Mouse (Mus musculus): ENCODE results near the gene Tnfrsf13b. TPM values are rescaled to one million over a fixed set of nuclear protein-coding genes. Genes with fewer than 3 reads are reported as not detected.
"Not testable (repeated sequence)": the region's sequence is repeated elsewhere in the genome, so short reads cannot be mapped to it uniquely, and the experiment has no call there.

Tnfrsf13b gene
- polyA plus RNA-seq, 1 experiment from 2014 or later, result 1.8 TPM

DNA sequence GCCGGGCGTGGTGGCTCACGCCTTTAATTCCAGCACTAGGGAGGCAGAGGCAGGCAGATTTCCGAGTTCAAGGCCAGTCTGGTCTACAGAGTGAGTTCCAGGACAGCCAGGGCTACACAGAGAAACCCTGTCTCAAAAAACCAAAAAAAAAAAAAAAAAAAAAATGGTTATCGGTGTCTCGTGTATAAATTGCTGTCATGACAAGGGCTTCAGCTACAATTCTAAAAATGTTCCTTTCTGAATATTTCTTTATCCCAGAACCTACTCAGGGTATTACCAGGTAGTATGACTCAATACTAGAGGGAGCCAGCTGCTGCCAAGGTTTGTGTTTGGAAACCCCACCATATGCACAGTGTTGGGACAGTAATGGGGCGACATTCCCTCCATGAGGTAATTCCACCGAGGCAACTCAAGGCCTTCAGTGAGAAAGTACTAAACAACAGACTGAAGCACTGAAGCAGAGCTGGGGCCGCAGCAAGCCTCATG is 4.2 kb upstream of the Tnfrsf13b start:
- Histone ChIP-seq H3K4me2 (replicated peaks; ENCODE audit: low read depth, low read length) (no peak overlapping the region), H3K27ac (ENCODE audit: low read length) (no peak overlapping the region), H3K27me3 (ENCODE audit: control insufficient read depth, insufficient read depth, low read length) (no peaks in the 10 kb centered on the region), H3K4me3 (ENCODE audit: low read depth, low read length) (no peak overlapping the region), H3K36me3 (ENCODE audit: control insufficient read depth, insufficient read depth, low read length) (no peaks in the 10 kb centered on the region), H3K9ac (replicated peaks; ENCODE audit: low read depth, low read length) (no peak overlapping the region), H3K9me3 (ENCODE audit: control insufficient read depth, low read depth, low read length) (no peaks in the 10 kb centered on the region), H3K4me1 (ENCODE audit: control insufficient read depth, insufficient read depth, low read length) (no peaks in the 10 kb centered on the region)
- WGBS, result 87% methylated on average over 9 of the region's 9 CpGs
- no peak for ATAC-seq (ENCODE audit: insufficient number of reproducible peaks, insufficient read depth, low FRiP score, low read depth)

- Histone ChIP-seq H3K9me3 (ENCODE audit: control insufficient read depth, low read depth, low read length) (no peaks in the 10 kb centered on the region), H3K9ac (replicated peaks; ENCODE audit: low read depth, low read length) (no peak overlapping the region), H3K4me3 (ENCODE audit: low read depth, low read length) (no peak overlapping the region), H3K4me2 (replicated peaks; ENCODE audit: low read depth, low read length) (no peak overlapping the region), H3K4me1 (ENCODE audit: control insufficient read depth, insufficient read depth, low read length) (no peaks in the 10 kb centered on the region), H3K27ac (ENCODE audit: low read length) (no peak overlapping the region), H3K36me3 (ENCODE audit: control insufficient read depth, insufficient read depth, low read length) (no peaks in the 10 kb centered on the region), H3K27me3 (ENCODE audit: control insufficient read depth, insufficient read depth, low read length) (no peaks in the 10 kb centered on the region)
- WGBS, result 83% methylated on average over 8 of the region's 8 CpGs
- ATAC-seq (ENCODE audit: insufficient number of reproducible peaks, insufficient read depth, low FRiP score, low read depth), result no peak
Observed at GRCm38 (mm10) chr11:61122769-61123288, 3.7 kb upstream of the Tnfrsf13b start.

- H3K9me3 ChIP-seq (ENCODE audit: control insufficient read depth, low read depth, low read length), result no peaks in the 10 kb centered on the region
- no peak overlapping the region for H3K4me3 ChIP-seq (ENCODE audit: low read depth, low read length)
- 66% methylated on average over 3 of the region's 3 CpGs for WGBS
Observed at GRCm38 (mm10) chr11:61123886-61124285, 2.7 kb upstream of the Tnfrsf13b start.

GRCm38 (mm10) chr11:61125970-61126369 is 585 bp upstream of the Tnfrsf13b start:
- Histone ChIP-seq H3K4me2 (replicated peaks; ENCODE audit: low read depth, low read length) (no peak overlapping the region), H3K27me3 (ENCODE audit: control insufficient read depth, insufficient read depth, low read length) (no peaks in the 10 kb centered on the region), H3K9me3 (ENCODE audit: control insufficient read depth, low read depth, low read length) (no peaks in the 10 kb centered on the region), H3K36me3 (ENCODE audit: control insufficient read depth, insufficient read depth, low read length) (no peaks in the 10 kb centered on the region), H3K27ac (ENCODE audit: low read length) (no peak overlapping the region), H3K9ac (replicated peaks; ENCODE audit: low read depth, low read length) (no peak overlapping the region), H3K4me1 (ENCODE audit: control insufficient read depth, insufficient read depth, low read length) (no peaks in the 10 kb centered on the region), H3K4me3 (ENCODE audit: low read depth, low read length) (no peak overlapping the region)
- no peak for ATAC-seq (ENCODE audit: insufficient number of reproducible peaks, insufficient read depth, low FRiP score, low read depth)
- WGBS, result 88% methylated on average over 5 of the region's 5 CpGs

More at GRCm38 (mm10) chr11:61123886-61124285, 2.7 kb upstream of the Tnfrsf13b start:
- ATAC-seq (ENCODE audit: insufficient number of reproducible peaks, insufficient read depth, low FRiP score, low read depth), result no peak
- no peak overlapping the region for H3K4me2 ChIP-seq (replicated peaks; ENCODE audit: low read depth, low read length)
- H3K9ac ChIP-seq (replicated peaks; ENCODE audit: low read depth, low read length), result no peak overlapping the region
- H3K36me3 ChIP-seq (ENCODE audit: control insufficient read depth, insufficient read depth, low read length), result no peaks in the 10 kb centered on the region
- H3K27me3 ChIP-seq (ENCODE audit: control insufficient read depth, insufficient read depth, low read length), result no peaks in the 10 kb centered on the region
- no peak overlapping the region for H3K27ac ChIP-seq (ENCODE audit: low read length)
- no peaks in the 10 kb centered on the region for H3K4me1 ChIP-seq (ENCODE audit: control insufficient read depth, insufficient read depth, low read length)

DNA sequence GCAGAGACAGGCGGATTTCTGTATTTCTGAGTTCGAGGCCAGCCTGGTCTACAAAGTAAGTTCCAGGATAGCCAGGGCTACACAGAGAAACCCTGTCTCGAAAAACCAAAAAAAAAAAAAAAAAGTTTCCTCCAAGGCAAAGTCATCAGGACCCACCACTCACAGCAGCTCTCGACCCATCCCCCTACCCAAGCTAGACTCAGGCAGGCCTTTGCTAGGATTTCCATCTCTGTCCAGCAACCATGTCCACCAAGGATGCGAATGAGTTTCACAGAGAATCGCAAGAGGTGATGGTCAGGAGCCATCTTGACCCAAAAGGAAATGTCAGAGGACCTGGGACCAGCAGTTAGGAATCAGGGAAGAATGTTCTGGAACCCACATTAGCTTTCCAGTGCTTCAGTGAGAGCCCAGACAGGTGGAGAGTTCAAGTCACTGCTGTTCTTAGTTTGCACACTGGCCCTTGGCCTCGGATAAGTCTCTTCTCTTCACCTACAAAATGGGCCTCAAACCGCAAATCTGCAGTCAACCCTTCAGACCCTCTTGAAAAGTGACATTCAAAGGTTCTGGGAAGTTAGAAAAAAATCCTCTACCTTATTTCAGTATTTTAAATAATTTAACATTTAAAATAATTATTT is 983 bp downstream of the Tnfrsf13b start:
- H3K36me3 ChIP-seq (ENCODE audit: control insufficient read depth, insufficient read depth, low read length), result no peaks in the 10 kb centered on the region
- H3K9ac ChIP-seq (replicated peaks; ENCODE audit: low read depth, low read length), result no peak overlapping the region
- H3K27me3 ChIP-seq (ENCODE audit: control insufficient read depth, insufficient read depth, low read length), result no peaks in the 10 kb centered on the region
- WGBS, result 85% methylated on average over 8 of the region's 8 CpGs
- H3K4me2 ChIP-seq (replicated peaks; ENCODE audit: low read depth, low read length), result no peak overlapping the region
- H3K9me3 ChIP-seq (ENCODE audit: control insufficient read depth, low read depth, low read length), result no peaks in the 10 kb centered on the region
- no peak overlapping the region for H3K27ac ChIP-seq (ENCODE audit: low read length)
- no peak for ATAC-seq (ENCODE audit: insufficient number of reproducible peaks, insufficient read depth, low FRiP score, low read depth)
- H3K4me3 ChIP-seq (ENCODE audit: low read depth, low read length), result no peak overlapping the region
- no peaks in the 10 kb centered on the region for H3K4me1 ChIP-seq (ENCODE audit: control insufficient read depth, insufficient read depth, low read length)

- Histone ChIP-seq H3K4me2 (replicated peaks; ENCODE audit: low read depth, low read length) (no peak overlapping the region), H3K27me3 (ENCODE audit: control insufficient read depth, insufficient read depth, low read length) (no peaks in the 10 kb centered on the region), H3K4me3 (ENCODE audit: low read depth, low read length) (no peak overlapping the region), H3K4me1 (ENCODE audit: control insufficient read depth, insufficient read depth, low read length) (no peaks in the 10 kb centered on the region), H3K36me3 (ENCODE audit: control insufficient read depth, insufficient read depth, low read length) (no peaks in the 10 kb centered on the region), H3K9ac (replicated peaks; ENCODE audit: low read depth, low read length) (no peak overlapping the region), H3K9me3 (ENCODE audit: control insufficient read depth, low read depth, low read length) (no peaks in the 10 kb centered on the region), H3K27ac (ENCODE audit: low read length) (no peak overlapping the region)
- ATAC-seq (ENCODE audit: insufficient number of reproducible peaks, insufficient read depth, low FRiP score, low read depth), result no peak
- 49% methylated on average over 10 of the region's 10 CpGs for WGBS
Observed at GRCm38 (mm10) chr11:61129305-61129704, 2.8 kb downstream of the Tnfrsf13b start.

GRCm38 (mm10) chr11:61130646-61131045 is 4.1 kb downstream of the Tnfrsf13b start:
- not testable (repeated sequence) for H3K4me1 ChIP-seq (ENCODE audit: control insufficient read depth, insufficient read depth, low read length); H3K9ac ChIP-seq (replicated peaks; ENCODE audit: low read depth, low read length); H3K27me3 ChIP-seq (ENCODE audit: control insufficient read depth, insufficient read depth, low read length); H3K36me3 ChIP-seq (ENCODE audit: control insufficient read depth, insufficient read depth, low read length); H3K4me2 ChIP-seq (replicated peaks; ENCODE audit: low read depth, low read length); ATAC-seq (ENCODE audit: insufficient number of reproducible peaks, insufficient read depth, low FRiP score, low read depth); H3K27ac ChIP-seq (ENCODE audit: low read length); H3K4me3 ChIP-seq (ENCODE audit: low read depth, low read length); H3K9me3 ChIP-seq (ENCODE audit: control insufficient read depth, low read depth, low read length)
- WGBS, result 88% methylated on average over 4 of the region's 4 CpGs

DNA sequence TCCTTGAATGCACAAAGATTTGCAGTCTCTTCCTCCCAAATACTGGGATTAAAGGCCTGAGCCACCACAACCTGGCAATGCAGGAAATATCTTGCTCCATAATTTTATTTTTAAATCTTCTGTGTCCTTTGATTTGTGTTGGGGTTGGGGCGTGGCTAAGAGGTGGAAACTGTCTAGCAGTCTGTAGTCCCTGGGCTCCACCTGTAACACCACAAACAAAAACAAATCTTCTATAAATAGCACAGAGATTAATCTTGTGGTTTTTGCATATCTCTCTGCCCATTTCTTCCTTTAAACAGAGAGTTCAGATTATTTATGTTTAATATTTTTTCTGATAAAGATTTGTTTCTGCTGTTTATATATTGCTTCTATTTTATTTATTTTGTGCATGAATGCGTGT is 6.4 kb downstream of the Tnfrsf13b start:
- no peak overlapping the region for H3K4me2 ChIP-seq (replicated peaks; ENCODE audit: low read depth, low read length)
- no peak overlapping the region for H3K27ac ChIP-seq (ENCODE audit: low read length)
- no peaks in the 10 kb centered on the region for H3K36me3 ChIP-seq (ENCODE audit: control insufficient read depth, insufficient read depth, low read length)
- 86% methylated on average over 2 of the region's 2 CpGs for WGBS
- no peaks in the 10 kb centered on the region for H3K27me3 ChIP-seq (ENCODE audit: control insufficient read depth, insufficient read depth, low read length)
- H3K4me1 ChIP-seq (ENCODE audit: control insufficient read depth, insufficient read depth, low read length), result no peaks in the 10 kb centered on the region
- ATAC-seq (ENCODE audit: insufficient number of reproducible peaks, insufficient read depth, low FRiP score, low read depth), result no peak
- no peak overlapping the region for H3K9ac ChIP-seq (replicated peaks; ENCODE audit: low read depth, low read length)
- no peaks in the 10 kb centered on the region for H3K9me3 ChIP-seq (ENCODE audit: control insufficient read depth, low read depth, low read length)
- no peak overlapping the region for H3K4me3 ChIP-seq (ENCODE audit: low read depth, low read length)

GRCm38 (mm10) chr11:61141693-61142092 is 15.1 kb downstream of the Tnfrsf13b start:
- H3K4me3 ChIP-seq (ENCODE audit: low read depth, low read length), result no peak overlapping the region

More at GRCm38 (mm10) chr11:61141693-61142092, 15.1 kb downstream of the Tnfrsf13b start:
- no peak for ATAC-seq (ENCODE audit: insufficient number of reproducible peaks, insufficient read depth, low FRiP score, low read depth)
- Histone ChIP-seq H3K4me2 (replicated peaks; ENCODE audit: low read depth, low read length) (no peak overlapping the region), H3K27ac (ENCODE audit: low read length) (no peak overlapping the region), H3K27me3 (ENCODE audit: control insufficient read depth, insufficient read depth, low read length) (no peaks in the 10 kb centered on the region), H3K36me3 (ENCODE audit: control insufficient read depth, insufficient read depth, low read length) (no peaks in the 10 kb centered on the region), H3K4me1 (ENCODE audit: control insufficient read depth, insufficient read depth, low read length) (no peaks in the 10 kb centered on the region), H3K9me3 (ENCODE audit: control insufficient read depth, low read depth, low read length) (no peaks in the 10 kb centered on the region), H3K9ac (replicated peaks; ENCODE audit: low read depth, low read length) (no peak overlapping the region)
- 47% methylated on average over 2 of the region's 2 CpGs for WGBS
